Mouse (Mus musculus) thymus, adult 2 months (tissue): ENCODE data around the gene 1700001O22Rik.

Experiments
- CTCF ChIP-seq: fragments of 200-500 bp; IDR thresholded peaks from 2 replicates; pipeline ENCODE4 v1.5.1; 2012; ENCODE audit warnings: mild to moderate bottlenecking, control low read depth, low read length, moderate library complexity, borderline replicate concordance; ENCODE audit not compliant: control insufficient read depth, poor library complexity, insufficient read depth; ENCODE audit errors: extremely low read depth
- POLR2A ChIP-seq: fragments of 200-500 bp; IDR thresholded peaks from 2 replicates; pipeline ENCODE4 v1.6.1; 2012; ENCODE audit warnings: mild to moderate bottlenecking, low read length, control low read depth, moderate library complexity; ENCODE audit not compliant: control insufficient read depth, poor library complexity, insufficient read depth; ENCODE audit errors: extremely low read depth

- TF ChIP-seq CTCF (no peak), POLR2A (no peak)
Measured at GRCm38 (mm10) chr2:30810573-30810972, 7.1 kb upstream of the 1700001O22Rik start.
